Mouse (Mus musculus) Muller cell, postnatal 12 days (primary cell): Measurements from ENCODE around the gene Osbpl10.

ENCODE experiments used
- DNase-seq: peaks from one replicate; pipeline ENCODE4 v3.0.0-alpha.2; 2015; ENCODE audit errors: inconsistent ontology term

Osbpl10 gene

DNA sequence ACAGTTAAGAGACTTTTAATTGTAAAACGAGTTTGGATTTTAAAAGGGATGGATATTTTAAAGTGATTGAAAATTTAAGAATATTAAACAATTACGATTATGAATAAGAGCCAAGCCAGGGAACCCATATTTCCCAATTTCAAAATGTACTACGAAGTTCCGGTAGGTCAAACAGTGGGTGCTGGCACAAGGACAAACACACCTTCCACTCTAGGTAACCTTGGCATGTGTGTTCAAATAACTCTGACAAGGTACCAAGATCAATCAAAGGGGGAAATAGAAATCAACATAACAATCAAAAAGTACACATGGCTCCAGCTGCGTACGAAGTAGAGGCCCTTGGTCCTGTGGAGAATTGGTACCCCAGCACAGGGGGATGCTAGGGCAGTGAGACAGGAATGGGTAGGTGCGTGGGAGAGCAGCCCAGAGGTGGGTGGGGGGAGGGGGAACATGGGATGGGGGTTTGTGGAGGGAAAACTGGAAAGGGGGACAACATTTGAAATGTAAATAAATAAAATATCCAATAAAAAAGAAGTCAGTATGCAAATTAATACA, 294.8 kb downstream of the Osbpl10 start:
- DNase-seq = no peak

DNA sequence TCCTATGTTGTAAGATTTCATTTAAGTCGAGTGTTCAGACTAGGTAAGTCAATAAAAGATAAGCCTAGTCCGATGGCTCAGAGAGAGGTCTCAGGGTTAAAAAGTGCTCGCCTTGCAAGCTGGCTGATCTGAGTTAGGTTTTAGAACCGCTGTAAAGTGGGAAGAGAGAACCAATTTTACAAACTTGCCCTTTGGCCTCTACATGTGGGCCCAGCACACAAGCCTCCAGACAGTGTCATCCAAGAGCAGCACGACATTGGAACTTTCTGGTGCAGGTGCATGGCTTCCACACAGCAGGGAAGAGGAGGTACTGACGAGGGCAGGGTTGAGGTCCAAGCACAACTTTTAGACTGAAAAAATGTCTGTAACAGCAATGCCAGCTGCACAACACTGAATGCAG, 296.4 kb downstream of the Osbpl10 start:
- DNase-seq = no peak

GRCm38 (mm10) chr9:115278641-115279040, 300.3 kb downstream of the Osbpl10 start:
- no peak for DNase-seq
